Mouse (Mus musculus): ENCODE data around the gene Spatc1l. TPM values are rescaled to one million over a fixed set of nuclear protein-coding genes. Genes with fewer than 3 reads are reported as not detected.
A peak's percentile ranks its signal among the peaks of the same experiment; 100 is the strongest.

The Spatc1l gene
- total RNA-seq (2017), result not detected in 2 replicates

DNA sequence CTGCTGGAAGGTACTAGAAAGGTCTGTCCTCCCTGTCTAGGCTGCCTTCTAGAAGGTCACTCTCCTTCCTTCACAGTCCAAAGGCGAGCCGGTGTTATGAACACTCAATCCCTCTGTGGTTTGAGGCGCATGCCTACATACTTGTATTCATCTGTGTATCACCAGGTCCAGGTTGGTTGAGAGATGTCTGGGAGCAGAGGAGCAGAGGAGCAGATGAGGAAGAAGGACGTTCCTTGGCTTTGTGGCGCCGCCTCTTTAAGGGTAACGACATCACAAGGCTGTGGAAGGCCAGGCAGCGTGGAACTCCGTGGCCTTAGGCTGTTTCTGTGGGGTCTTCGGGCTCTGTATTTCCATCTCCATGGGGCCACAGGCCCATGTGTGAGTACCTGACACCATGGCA, at the start of gene Spatc1l:
Gene Spatc1l, plus strand, starts transcription at position 301 of the 400 bp plus-strand sequence.
- ATAC-seq (replicated peaks; ENCODE audit: low read depth, poor library complexity, severe bottlenecking), result no peak

DNA sequence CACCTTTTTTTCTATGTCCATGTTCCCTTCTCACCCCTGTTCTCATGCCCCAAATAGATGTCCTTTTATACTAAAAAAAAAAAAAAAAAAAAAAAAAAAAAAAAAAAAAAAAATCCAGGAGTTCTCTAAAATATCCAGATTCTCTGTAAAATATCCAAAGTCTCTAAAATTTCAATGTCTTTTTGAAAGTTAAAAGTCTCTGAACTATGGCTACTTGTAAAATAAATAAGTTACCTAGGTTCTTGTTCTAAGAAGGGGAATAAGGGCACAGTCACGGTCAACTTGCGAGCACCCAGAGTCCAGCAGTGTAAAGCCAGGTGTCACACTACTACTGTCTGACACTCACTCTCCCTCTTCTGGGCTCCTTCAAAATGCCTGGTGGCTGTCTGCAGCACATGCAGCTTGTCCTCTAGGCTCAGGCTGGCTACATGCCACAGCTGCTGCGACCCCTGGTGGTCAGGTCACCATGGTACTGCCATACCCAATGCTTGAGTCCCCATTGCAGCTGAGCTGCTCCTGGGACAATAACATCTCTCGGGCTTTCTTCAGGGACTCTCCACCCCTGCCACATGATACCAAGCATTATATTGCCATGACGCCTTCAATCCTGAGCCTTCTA, 49.0 kb upstream of the Spatc1l start:
- peak; percentile 100 for ATAC-seq (replicated peaks; ENCODE audit: low read depth, poor library complexity, severe bottlenecking)

DNA sequence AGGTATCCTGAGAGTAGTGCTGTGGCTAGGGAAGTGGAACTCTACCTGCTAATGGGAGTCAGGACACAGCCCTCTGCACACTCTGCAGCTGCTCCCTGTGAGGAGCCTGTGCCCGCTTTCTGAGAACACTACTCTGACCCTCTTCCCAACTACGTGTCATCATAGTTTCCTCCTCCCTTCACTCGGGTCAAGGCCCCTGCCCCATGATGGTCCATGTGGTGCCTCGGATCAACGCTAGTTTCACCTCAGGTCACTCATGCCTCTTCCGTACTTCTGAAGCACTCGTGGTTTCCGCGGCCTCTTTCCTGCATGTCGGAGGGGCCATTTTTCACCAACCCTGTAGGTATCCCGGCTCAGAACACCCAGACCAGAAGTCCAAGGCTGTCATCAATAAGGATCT, 31.1 kb upstream of the Spatc1l start:
- ATAC-seq (replicated peaks; ENCODE audit: low read depth, poor library complexity, severe bottlenecking), result no peak; the same call in 1 of the 2 replicates

DNA sequence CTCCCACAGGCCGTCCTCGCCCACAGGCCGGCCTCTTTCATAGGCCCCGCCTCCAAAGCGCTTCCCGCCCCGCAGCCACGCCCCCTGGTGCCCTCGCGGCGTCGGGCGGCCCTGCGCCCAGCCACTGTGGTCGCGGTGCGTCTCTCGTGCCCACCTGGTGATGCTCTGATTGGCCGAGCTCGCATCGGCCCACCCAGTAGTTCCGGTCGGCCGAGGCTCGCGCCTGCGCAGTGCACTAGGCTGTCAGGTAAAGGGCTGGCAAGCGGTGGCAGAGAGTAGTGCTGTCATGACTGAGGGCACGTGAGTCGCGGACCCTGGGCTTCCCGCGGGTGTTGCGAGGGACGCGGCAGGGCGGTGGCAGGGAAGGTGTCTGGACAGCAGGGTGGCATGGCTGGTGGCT, 30.7 kb upstream of the Spatc1l start, which contains the start of gene Lss:
Gene Lss, plus strand, starts transcription at position 214 of the 400 bp plus-strand sequence.
- ATAC-seq (replicated peaks; ENCODE audit: low read depth, poor library complexity, severe bottlenecking), result peak; percentile 94

DNA sequence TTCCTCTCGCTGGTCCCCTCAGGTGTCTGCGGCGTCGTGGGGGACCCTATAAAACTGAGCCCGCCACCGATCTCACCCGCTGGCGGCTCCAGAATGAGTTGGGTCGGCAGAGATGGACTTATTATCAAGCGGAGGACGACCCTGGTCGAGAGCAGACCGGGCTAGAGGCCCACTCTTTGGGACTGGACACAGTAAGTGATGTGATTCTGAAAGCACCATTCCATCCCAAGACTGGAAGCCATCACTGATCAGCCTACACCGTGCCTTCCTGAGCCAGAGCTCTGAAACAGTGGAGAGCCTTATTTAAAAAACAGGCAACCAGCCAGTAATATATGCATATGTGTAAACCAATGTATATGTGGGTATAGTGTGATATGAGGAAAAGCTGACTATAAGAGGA, 30.2 kb upstream of the Spatc1l start:
- ATAC-seq (replicated peaks; ENCODE audit: low read depth, poor library complexity, severe bottlenecking), result no peak

DNA sequence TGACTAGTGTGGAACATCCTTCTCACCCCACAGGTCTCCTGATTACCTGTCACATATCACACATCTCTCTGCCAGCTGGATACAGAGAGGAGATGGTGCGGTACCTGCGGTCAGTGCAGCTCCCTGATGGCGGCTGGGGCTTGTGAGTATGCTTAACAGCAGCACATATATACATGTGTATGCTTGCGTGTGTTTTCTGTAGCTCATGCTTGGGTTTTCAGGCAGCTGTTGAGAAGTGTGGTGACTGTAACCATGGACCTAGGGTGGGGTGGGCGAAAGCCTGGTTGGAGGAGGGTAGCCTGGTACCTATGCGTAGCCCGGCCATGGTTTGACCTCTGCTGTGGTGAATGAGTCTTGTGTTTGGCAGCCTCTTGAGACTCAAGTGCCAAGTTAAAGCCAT, 26.5 kb upstream of the Spatc1l start:
- no peak for ATAC-seq (replicated peaks; ENCODE audit: low read depth, poor library complexity, severe bottlenecking)

DNA sequence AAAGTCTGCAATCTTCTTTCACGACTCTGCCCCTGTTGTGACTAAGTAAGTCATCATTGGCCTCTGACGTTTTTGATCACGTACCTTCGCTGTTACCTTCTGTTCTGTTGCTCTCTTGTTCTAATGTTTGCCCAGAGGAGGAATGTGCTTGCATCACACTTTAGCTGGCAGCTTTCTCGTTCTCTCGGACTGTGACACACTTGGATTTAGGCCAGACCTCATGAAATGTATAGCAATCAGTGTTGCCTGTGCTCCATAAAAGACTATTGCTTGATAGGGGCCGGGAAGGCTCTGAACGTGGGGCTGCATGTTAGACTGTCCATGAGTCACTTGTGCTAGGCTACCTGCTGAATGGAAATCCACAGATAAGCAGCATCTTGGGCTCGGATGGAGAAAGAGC, 24.5 kb upstream of the Spatc1l start:
- ATAC-seq (replicated peaks; ENCODE audit: low read depth, poor library complexity, severe bottlenecking), result no peak

DNA sequence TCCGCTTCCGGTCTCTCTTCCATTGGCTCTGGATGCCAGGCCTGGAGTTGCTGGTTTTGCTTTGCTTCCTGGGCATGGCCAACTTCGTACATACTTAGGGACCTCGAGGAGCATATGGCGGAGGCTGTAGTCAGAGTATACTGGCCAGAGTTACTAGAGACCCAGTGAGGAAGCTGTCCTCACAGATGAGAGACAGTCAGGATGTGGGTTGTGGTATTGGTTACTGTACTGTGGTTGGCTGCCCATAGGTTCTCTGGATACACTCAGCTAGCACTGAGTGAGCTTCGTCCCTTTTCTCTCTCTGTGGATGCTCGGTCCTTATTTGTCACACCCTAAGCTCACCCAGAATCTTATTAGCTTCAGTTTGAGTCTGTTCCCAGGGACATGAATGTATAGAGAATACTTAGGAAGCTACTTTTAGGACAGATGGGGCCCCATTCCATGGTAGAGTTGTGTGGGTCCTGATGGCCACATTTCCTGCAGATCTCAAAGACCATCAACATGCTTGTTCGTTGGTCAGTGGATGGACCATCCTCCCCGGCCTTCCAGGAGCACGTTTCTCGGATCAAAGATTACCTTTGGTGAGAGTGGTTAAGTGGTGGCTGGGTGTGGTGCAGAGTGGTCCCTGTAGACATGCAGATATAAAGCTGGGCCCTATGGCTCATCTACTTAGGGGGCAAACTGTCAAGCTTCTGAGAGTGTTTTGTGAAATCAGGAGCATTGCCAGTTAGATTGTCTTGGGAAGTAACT, 20.6 kb upstream of the Spatc1l start:
- peak; percentile 91 for ATAC-seq (replicated peaks; ENCODE audit: low read depth, poor library complexity, severe bottlenecking)

DNA sequence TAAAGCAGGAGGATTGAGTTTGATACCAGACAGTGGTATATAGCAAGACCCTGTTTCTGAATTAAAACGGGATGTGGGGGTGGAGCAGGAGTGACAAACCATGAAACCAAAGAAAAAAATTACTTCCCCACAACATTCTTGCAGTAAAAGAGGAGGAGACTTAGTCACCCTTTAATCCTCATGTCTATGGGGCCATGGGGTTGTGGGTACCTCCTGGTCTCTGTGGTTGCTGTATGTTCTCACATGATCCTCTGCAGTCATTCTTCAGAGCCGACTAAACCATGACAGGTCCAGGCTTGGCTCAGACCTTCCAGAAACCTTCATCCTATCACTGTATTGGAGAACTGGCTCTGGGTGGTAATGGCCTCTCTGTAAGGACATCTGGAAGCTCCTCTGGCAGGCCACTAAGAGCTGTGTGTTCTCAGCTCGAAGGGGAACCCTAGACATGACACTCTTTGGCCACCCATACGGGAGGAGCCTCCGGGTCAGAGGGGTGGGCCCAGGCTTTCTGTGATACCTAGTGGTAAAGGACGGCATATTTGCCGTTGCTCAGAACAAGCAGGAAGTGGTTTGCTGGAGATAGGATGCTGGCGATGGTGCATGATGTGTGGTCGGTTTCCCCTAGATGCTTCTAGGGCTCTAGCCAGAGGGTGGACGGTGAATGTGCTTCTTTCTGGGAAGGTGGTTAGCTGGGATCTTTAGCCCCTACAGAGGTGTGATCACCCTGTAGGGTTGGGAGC, 19.3 kb upstream of the Spatc1l start:
- ATAC-seq (replicated peaks; ENCODE audit: low read depth, poor library complexity, severe bottlenecking), result peak; percentile 66

DNA sequence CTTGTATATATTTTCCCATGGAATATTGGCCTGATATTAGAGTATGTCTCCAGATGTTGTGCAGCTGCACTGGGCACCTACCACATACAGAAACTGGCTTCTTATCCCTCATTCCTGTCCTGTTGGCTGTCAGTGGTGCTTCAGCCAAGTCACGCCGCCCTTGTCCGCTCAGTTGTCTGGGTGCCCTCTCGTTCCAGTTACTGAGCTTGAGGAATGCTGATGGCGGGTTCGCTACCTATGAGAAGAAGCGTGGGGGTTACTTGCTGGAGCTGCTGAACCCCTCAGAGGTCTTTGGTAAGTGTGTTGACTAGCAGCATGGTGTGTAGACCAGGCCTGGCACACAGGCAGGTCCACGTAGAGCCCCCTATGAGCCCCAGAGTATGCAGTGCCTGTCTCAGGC, 15.5 kb upstream of the Spatc1l start:
- ATAC-seq (replicated peaks; ENCODE audit: low read depth, poor library complexity, severe bottlenecking), result no peak

DNA sequence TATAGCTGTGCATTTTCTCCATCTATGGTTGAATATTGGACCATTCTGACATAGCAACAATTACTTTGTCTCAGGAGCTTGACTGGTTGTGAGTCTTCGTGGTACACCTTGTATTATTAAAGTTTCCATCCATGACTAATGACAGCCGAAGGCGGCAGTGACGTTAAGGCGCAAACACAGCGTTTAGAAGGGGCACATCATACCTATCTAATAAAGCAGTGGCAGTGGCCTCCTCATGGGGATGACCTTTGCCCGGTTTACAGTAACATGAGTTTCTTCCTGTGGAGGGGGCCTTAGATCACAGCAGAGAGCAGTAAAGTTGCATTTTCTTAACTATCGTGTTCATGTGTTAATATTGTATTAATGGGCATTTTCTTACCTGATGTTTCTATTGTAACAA, 13.9 kb upstream of the Spatc1l start:
- no peak for ATAC-seq (replicated peaks; ENCODE audit: low read depth, poor library complexity, severe bottlenecking)

DNA sequence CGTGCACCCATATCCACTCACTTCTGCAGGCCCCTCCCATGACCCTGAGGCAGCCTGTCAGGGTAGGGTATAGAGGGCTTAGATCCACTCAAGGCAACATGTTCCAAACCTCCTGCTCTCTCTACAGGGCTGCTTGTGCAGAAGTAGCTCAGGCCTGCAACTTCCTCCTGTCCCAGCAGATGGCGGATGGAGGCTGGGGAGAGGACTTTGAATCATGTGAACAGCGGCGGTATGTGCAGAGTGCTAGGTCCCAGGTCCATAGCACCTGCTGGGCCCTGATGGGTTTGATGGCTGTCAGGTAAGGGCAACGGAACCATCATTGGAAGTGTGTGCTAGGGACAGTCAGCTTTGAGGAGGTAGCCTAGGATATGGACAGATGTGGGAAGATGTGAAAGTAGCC, 11.6 kb upstream of the Spatc1l start:
- ATAC-seq (replicated peaks; ENCODE audit: low read depth, poor library complexity, severe bottlenecking), result 0 out of 2 replicates have a peak, but pooled peaks have one; percentile 36

DNA sequence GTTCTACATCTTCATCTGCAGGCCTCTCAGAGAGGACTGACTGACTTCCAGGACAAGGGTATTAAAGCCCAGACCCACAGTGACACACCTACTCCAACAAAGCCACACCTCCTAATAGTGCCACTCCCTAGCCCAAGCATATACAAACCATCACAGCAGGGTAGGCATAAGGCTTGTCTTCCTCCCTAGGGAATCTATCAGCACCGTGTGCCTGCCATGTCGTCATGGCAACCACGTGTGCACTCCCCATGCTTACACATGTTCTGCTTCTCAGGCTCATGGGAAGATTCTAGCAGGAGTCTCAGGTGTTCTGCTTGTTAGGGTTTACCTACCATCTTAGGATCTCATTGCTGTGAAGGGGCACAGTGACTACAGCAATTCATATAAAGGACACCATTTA, 10.5 kb upstream of the Spatc1l start:
- no peak for ATAC-seq (replicated peaks; ENCODE audit: low read depth, poor library complexity, severe bottlenecking)

DNA sequence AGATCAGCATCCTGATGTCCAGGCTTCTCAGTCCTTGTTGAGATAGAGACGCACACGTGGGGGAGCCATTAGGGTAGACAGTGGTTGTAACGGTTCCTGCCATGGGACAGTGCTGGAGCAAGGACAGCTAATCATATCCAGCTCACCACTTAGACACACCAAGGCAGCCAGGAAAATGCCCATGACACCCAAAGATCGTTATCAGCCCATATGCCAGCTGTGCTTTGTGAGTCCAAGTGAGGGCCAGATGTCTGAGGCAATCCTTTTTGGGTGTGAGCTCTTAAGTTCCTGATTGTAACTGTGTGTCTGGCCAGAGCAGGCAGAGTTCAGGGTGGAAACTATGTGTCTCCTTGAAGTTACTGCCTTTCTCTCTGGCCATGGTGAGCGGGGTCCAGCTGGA, 8.0 kb upstream of the Spatc1l start:
- ATAC-seq (replicated peaks; ENCODE audit: low read depth, poor library complexity, severe bottlenecking), result 0 out of 2 replicates have a peak, but pooled peaks have one; percentile 15

DNA sequence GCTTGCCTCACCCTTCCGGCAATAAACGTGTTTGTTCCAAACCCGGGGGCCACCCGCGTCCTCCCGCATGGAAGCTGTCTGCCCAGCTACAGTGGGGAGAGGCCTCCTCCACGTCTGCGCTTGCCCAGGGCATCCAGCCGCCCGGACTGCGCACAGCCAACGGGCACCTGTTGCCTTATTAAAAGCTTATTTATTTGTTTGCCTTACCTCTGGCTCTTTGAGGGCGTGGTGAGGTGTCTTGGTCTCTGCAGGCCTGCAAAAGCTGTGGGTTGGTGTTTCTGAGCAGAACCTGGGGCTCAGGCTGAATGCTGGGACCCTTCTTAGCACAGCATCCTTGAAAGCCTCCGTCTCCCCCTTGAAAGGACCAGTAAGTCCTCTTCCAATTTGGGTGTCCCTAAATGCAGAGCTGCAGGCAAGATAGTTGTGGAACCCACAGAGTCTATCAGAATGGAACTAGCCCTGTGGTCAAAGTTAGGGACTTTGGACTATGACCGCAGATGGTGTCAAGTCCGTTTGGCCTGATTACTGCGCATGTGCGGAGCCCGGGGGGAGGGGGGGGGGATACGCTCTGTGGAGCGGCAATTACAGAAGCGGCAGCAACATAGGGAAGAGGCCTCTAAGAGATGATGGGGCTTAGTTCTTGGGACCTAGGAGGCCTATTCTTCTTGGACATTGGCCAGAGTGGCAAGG, 8.1 kb downstream of the Spatc1l start:
- ATAC-seq (replicated peaks; ENCODE audit: low read depth, poor library complexity, severe bottlenecking), result no peak

DNA sequence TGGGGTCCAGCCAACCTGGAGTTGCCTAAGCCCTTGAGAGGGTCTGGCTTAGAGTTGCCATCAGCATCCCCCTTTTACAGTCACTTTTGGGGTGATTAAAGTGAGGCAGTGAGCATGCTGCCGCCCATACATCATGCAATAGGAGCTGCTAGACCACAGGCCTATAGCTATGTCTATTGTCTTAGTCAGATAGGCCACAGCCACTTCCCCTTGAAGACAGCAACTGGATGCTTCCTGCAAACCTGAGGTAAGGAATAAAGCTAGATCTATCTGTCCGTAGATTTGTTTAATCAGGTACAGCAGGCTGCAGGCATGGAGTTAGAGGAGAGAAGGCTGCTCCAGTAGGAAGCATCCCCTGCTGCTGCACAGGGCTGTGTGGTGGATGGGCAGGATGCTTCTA, 9.0 kb downstream of the Spatc1l start:
- peak; percentile 68 for ATAC-seq (replicated peaks; ENCODE audit: low read depth, poor library complexity, severe bottlenecking)

DNA sequence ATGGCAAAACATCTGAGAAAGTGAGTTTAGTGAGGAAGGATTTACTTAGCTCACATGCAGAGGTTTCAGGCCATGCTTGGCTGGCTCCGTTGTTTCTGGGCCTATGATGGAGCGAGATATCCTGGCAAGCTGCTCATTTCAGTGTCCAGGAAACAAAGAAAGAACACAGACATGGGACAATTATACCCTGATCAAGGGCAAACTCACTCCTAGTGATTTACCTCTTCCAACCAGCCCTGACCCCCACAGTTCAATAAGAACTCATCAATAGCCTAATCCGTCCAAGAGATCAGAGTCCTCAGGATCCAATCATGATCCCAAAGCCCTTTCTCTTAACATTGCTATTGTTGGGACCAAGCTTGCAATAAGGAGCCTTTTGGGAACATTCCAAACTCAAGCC, 10.1 kb downstream of the Spatc1l start:
- no peak for ATAC-seq (replicated peaks; ENCODE audit: low read depth, poor library complexity, severe bottlenecking)

DNA sequence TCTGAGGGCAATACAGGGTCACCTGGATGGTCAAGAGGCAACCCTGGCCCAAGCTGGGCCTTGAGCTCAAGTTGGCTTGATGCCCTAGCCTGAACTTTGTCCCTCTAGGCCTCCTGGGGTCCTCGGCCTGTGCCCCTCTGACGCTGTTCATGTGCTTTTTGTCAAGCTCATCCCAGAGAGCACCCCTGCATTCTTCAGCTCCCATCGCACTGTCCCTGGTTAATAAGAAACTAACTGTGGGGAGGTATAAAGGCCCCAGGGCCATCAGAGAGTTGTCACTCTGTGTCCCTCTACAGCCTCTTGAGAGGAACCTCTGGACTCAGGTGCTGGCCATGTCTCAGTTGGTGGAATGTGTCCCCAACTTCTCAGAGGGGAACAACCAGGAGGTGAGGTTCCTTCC, 13.3 kb downstream of the Spatc1l start, which contains the start of gene Ftcd:
Gene Ftcd, plus strand, starts transcription at position 275 of the 400 bp plus-strand sequence.
- ATAC-seq (replicated peaks; ENCODE audit: low read depth, poor library complexity, severe bottlenecking), result no peak

DNA sequence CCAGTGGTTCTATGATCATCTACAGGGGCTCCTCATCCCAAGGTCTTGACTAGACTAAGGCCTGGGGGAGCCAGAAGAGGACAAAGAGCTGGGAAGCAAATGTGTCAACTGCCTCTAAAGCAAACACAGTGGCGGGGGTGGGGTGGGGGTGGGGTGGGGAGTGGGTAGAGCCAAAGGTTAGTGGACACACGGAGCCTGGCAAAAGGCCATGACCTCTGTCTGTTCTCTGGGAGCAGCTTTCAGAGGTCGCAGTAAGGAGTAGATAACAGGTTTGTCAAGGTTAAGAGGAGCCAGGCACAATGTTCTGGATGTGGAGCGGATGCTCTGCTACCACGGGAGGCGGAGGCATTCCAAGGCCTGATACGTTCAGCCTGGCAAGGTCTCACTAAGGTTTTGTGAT, 14.8 kb downstream of the Spatc1l start:
- no peak for ATAC-seq (replicated peaks; ENCODE audit: low read depth, poor library complexity, severe bottlenecking)

DNA sequence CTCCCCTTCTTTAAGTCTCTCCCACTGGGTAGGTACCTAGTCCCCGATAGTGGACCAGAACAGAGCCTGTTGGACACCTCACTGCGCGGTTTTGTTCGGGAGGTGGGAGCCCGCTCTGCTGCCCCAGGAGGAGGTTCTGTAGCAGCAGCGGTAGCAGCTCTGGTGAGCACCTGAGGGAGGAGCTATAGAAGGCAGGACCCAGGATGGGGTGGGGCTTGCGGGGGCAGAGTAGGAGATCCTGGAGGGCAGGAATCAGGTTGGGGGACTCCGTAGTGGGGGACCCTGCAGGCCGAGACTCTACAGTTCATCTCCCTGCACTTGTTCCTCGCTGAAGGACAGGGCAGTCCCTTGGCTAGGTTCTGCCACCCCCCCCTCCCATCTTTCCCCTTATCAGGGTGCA, 22.1 kb downstream of the Spatc1l start:
- ATAC-seq (replicated peaks; ENCODE audit: low read depth, poor library complexity, severe bottlenecking), result no peak
